Mouse (Mus musculus) embryonic fibroblast, embryonic 13.5 days (primary cell): ENCODE data around the gene Xcl1. TPM values are rescaled to one million over a fixed set of nuclear protein-coding genes. Genes with fewer than 3 reads are reported as not detected.

Source experiments
- H3K27ac ChIP-seq: 2 replicates; pipeline ENCODE4 v1.5.1; 2012; ENCODE audit warnings: low read length, control low read depth, inconsistent platforms; ENCODE audit not compliant: insufficient read depth
- H3K4me1 ChIP-seq: 2 replicates; pipeline ENCODE4 v1.6.1; 2011; ENCODE audit warnings: low read length; ENCODE audit not compliant: control insufficient read depth, insufficient read depth
- H3K4me3 ChIP-seq: 2 replicates; pipeline ENCODE4 v1.5.1; 2011; ENCODE audit warnings: mild to moderate bottlenecking, control low read depth, low read length; ENCODE audit not compliant: insufficient read depth
- CTCF ChIP-seq: IDR thresholded peaks from 2 replicates; pipeline ENCODE4 v1.5.1; 2011; ENCODE audit warnings: mild to moderate bottlenecking, control low read depth, low read length, moderate library complexity, borderline replicate concordance; ENCODE audit not compliant: insufficient read depth
- POLR2A ChIP-seq: IDR thresholded peaks from 2 replicates; pipeline ENCODE4 v1.6.1; 2011; ENCODE audit warnings: low read depth, mild to moderate bottlenecking, control low read depth, low read length, moderate library complexity
- polyA plus RNA-seq: library from polyadenylated mRNA; stranded (reverse); fragments of >200 nt; gene quantifications from 2 replicates; pipeline ENCODE4 v1.2.4, GENCODE M21; 2011; ENCODE audit warnings: low read depth; ENCODE audit not compliant: missing spikeins, insufficient read length

The Xcl1 gene
- polyA plus RNA-seq, 1 experiment: not detected

GRCm38 (mm10) chr1:164890366-164890765 is 45.0 kb downstream of the Xcl1 start:
- Histone ChIP-seq H3K4me3 (no peak overlapping the region), H3K4me1 (peaks cover 3% of the 10 kb centered on the region), H3K27ac (no peak overlapping the region)
- TF ChIP-seq CTCF (no peak), POLR2A (no peak)

- TF ChIP-seq POLR2A: no peak
- TF ChIP-seq CTCF: no peak
- Histone ChIP-seq H3K4me3 (no peak overlapping the region), H3K4me1 (peaks cover 3% of the 10 kb centered on the region)
These were observed 46.8 kb downstream of the Xcl1 start for GRCm38 (mm10) chr1:164888563-164888962.

GRCm38 (mm10) chr1:164887775-164888174 is 47.6 kb downstream of the Xcl1 start:
- TF ChIP-seq CTCF (no peak), POLR2A (no peak)
- Histone ChIP-seq H3K4me3 (no peak overlapping the region), H3K27ac (peak overlapping the region; percentile 76), H3K4me1 (peaks cover 3% of the 10 kb centered on the region)

More at GRCm38 (mm10) chr1:164888563-164888962, 46.8 kb downstream of the Xcl1 start:
- no peak overlapping the region for H3K27ac ChIP-seq

DNA sequence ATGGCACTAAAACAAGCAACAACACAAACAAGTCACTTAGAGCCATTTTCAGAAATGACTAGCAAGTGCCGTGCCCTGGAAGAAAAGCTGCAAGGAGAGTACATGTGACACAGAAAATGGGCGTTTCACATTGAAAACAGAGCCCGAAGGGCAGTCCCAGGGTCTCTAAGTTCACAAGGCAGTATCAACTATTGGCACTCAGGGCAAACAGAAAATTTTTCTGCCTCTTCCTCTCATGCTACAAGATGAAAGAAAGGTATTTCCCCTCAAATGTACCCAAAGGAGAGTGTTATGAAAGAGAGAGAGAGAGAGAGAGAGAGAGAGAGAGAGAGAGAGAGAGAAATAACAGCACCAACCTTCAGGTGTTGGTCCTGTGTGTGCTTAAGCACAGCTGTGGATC is 53.4 kb downstream of the Xcl1 start:
- no peak for TF ChIP-seq CTCF
- no peak for TF ChIP-seq POLR2A

More for the DNA sequence above, 53.4 kb downstream of the Xcl1 start:
- Histone ChIP-seq H3K27ac (no peak overlapping the region), H3K4me1 (no peaks in the 10 kb centered on the region), H3K4me3 (no peak overlapping the region)

Other genes starting within 250 kb of the Xcl1 start
- gene Dpt, start 138.9 kb downstream of the Xcl1 start, polyA plus RNA-seq: 21.8 and 45.9 TPM in 2 replicates
- gene Tbx19, start 225.2 kb upstream of the Xcl1 start, polyA plus RNA-seq: not detected in 2 replicates